Mouse (Mus musculus) heart, adult 2 months (tissue): ENCODE results near the gene Usp48.

Source experiments
- CTCF ChIP-seq: fragments of 200-600 bp; IDR thresholded peaks from 2 replicates; pipeline ENCODE4 v1.8.1; 2022; ENCODE audit warnings: antibody characterized with exemption, mild to moderate bottlenecking, moderate library complexity
- EP300 ChIP-seq: fragments of 200-500 bp; IDR thresholded peaks from 2 replicates; pipeline ENCODE4 v1.6.1; 2011; ENCODE audit warnings: low read depth, low read length, control low read depth; ENCODE audit not compliant: insufficient read depth
- POLR2A ChIP-seq: fragments of 200-500 bp; IDR thresholded peaks from 2 replicates; pipeline ENCODE4 v1.6.1; 2011; ENCODE audit warnings: mild to moderate bottlenecking, low read depth, low read length, control low read depth; ENCODE audit not compliant: insufficient read depth

GRCm38 (mm10) chr4:137698076-137698985 is 104.8 kb downstream of the Usp48 start:
- TF ChIP-seq EP300 (no peak), CTCF (no peak), POLR2A (no peak)
